Mouse (Mus musculus): ENCODE data around the gene Tmprss4.

Gene Tmprss4

DNA sequence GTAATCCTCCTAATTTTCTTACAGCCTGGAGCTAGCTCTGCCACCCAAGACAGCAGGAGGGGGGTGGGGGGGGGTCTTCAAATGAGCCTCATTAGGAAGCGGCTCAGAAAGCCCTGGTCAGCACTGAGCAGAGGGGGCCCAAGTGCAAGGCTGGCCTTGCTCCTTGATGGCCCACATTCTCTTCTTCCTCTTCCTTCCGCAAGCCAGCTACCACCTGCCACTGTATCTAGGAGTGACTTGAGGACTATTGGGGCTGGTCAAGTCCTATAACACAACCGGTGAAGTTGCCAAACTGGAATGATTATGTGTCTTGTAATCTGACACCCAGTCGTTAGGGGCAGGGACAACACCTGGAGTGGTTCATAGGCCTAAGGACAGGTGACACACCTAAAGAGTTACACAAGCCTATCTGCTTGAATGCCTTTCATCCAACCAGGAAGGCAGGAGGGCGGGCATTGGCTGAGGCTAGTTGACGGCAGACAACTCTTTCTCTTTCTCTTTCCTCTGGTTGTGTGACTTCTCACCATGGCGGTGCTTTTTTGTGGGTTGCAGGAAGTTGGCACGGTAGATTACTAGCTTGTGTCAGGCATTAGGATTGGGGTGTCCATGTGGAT, at the start of gene Tmprss4:
Tmprss4 (minus strand) TSS at position 296 of the 614 bp plus-strand sequence.
- no peak for DNase-seq (ENCODE audit: inconsistent ontology term)

DNA sequence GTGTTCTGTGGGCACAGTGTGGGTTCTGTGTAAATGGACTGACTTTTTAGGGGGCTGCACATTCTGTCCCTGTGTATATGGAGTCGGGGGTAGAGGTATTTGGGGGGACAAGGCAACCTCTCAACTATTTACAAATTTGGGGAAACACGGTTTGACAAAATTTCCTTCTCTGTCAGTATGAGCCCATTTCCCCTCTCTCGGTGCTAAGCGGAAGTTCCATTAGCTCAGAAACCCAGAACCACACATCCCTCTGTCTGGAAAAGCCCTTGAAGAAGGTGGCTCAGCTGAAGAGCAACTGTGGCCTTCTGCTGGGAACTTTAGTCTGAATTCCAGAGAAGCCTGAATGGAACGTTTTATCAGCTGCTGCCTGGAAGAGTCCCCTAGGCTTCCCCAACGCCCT, 48.5 kb upstream of the Tmprss4 start:
- DNase-seq (ENCODE audit: inconsistent ontology term) = no peak

DNA sequence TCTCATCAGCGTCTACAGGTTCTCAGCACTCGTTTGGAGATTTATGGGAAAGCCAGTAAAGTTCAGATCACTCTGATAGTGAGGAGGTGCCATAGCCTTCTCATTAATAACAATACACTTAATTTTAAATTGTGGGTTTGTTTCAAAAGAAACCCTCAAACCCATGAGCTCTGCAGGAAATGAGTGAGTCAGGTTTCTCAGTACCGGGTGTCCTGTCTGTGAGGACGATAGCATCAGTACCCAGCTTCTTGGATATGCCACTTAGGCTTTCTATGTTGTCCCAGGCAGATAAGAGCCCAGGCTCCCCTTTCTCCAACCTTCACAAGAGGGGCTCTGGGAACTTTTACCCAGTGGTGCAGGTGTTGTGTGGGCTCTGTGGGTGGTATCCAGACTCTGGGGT, 48.1 kb upstream of the Tmprss4 start:
- no peak for DNase-seq (ENCODE audit: inconsistent ontology term)

GRCm38 (mm10) chr9:45251281-45251680, 47.4 kb upstream of the Tmprss4 start:
- no peak for DNase-seq (ENCODE audit: inconsistent ontology term)

GRCm38 (mm10) chr9:45250306-45250705, 46.4 kb upstream of the Tmprss4 start:
- DNase-seq (ENCODE audit: inconsistent ontology term) = no peak

GRCm38 (mm10) chr9:45247536-45247935, 43.6 kb upstream of the Tmprss4 start:
- DNase-seq (ENCODE audit: inconsistent ontology term) = no peak

DNA sequence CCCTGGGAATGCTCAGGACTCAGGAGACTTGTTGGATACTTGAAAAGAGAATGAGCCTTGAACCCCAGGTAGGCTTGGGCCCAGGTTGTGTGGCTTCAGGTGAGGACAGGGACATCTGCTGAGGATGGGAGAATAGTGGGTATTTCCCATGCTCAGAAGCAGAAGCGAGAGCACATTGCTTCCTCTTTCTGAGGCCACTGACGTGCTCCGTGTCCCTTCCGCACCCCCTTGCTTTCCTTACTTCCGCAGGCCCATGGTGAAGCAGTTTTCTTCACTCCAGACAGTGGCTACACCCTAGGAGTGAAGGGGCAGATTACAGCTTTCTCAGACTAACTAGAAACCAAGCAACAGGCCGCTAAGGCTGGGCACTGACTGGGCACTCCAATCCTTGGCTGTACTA, 42.2 kb upstream of the Tmprss4 start:
- no peak for DNase-seq (ENCODE audit: inconsistent ontology term)

DNA sequence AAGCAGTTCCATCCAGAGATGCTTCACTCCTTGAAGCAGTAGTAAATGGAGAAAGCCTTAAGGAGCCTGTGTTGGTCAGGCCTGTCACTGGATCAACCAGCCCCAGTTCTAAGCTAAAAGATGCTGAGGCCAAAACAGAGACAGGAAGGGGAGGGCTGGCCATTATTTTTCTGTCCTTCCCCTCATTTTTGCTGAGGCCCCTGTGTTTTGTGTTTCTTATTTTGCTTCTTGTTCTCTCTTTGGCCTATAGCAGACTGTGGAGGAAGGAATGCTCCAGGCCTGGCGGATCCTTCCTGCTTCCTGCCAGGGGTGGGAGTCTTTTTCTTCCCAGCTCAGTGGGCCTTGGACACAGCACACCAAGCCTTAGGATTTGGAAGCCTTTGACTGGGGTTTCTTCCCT, 41.5 kb upstream of the Tmprss4 start:
- DNase-seq (ENCODE audit: inconsistent ontology term) = no peak

- DNase-seq (ENCODE audit: inconsistent ontology term) = no peak
Measured at GRCm38 (mm10) chr9:45241397-45241796, 37.5 kb upstream of the Tmprss4 start.

DNA sequence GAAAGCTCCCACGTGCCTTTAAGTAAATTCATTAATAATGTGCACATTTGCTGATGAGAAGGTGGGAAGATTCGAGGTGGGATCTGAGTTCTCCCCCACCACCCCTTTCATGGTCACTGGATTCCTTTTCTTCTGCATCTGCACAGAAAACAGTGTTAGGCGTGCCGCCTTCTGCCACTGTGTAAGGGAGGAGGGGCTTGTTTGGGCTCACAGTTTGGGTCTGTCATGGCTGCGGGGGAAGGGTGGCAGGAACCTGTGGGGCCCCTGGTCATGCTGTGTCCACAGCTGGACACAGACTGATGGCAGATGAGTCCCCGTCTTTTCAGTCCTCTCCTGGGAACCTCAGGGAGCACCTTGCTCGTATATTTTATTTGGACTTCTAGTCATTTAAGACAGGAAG, 32.9 kb upstream of the Tmprss4 start:
- no peak for DNase-seq (ENCODE audit: inconsistent ontology term)

DNA sequence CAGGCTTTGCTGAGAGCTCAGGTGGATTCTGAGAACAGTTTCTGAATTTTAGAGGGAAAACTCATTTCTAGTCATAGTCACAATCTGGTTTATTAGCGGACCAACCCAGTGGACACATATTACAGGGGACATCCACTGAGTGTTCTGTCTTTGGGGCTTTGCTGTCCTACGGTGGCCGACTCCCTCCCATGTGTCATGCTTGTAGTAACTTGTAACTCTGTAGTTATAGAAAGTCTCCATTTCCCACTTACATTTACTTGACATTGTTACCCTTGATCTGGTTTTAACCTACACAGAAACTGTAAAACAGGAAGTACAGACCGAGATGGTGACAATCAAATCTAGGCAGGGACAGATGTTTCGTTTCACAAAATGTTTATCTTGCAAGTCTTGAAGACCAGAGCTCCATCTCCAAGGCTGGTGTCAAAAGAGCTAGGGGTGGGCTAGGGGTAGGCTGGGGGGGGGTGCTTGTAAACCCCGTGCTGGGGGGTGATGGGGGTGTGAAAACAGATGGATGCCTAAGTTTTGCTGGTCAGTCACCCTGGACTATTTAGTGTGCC, 31.9 kb upstream of the Tmprss4 start:
- no peak for DNase-seq (ENCODE audit: inconsistent ontology term)

DNA sequence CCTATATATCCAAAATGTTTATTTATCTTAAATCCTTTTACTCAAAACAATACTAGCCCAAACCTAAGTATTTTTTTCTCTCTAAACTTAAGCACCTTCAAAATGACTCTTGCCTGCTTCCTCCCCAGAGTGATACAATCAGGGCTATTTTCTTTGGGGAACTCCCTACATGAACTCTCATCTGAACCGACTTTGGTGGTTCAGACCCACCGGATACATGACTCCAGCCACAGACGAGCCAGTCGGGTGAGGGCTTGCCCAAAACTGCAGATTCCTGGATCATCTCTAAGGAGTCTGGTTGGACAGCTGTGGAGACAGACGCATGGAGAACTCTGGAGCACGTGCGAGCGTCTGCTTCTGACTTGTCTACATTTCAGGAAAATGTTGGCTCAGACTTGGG, 25.5 kb upstream of the Tmprss4 start:
- no peak for DNase-seq (ENCODE audit: inconsistent ontology term)

DNA sequence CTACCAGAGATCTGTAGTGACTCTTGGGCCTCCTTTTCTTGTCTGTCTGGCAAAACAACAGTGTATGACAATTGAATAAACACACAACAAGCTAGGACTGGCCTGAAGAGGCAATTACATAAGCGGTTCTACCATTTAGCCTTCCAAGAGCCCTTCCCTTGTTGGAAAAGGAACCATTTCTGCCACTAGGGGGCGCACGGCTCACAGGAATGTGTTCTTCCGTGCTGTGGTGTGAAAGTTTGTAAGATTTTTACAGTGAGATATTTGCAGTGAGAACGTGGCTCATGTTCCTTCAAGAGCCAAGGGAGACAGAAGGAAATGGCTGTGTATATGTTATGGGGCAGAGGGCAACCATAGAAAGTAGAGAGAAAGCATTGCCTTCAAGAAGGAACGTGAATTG, 17.7 kb upstream of the Tmprss4 start:
- DNase-seq (ENCODE audit: inconsistent ontology term) = peak; percentile 80

DNA sequence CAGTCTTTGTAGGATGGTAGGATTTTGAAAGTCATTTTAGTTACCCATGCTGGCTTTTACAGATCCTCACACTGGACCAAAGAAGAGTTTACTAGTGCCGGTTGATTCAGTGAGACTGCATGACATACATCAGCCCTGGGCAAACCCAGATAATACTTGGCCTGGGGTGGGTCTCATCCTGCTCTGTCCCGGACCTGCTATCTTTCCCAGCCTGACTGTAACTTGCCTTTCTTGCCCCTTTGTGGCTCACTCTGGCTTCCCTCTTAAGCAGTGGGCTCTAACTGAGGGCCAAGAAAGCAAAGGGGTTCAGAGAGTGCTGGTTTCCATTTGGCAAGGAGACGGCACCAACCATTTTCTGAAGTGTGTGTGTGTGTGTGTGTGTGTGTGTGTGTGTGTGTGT, 15.8 kb upstream of the Tmprss4 start:
- no peak for DNase-seq (ENCODE audit: inconsistent ontology term)

DNA sequence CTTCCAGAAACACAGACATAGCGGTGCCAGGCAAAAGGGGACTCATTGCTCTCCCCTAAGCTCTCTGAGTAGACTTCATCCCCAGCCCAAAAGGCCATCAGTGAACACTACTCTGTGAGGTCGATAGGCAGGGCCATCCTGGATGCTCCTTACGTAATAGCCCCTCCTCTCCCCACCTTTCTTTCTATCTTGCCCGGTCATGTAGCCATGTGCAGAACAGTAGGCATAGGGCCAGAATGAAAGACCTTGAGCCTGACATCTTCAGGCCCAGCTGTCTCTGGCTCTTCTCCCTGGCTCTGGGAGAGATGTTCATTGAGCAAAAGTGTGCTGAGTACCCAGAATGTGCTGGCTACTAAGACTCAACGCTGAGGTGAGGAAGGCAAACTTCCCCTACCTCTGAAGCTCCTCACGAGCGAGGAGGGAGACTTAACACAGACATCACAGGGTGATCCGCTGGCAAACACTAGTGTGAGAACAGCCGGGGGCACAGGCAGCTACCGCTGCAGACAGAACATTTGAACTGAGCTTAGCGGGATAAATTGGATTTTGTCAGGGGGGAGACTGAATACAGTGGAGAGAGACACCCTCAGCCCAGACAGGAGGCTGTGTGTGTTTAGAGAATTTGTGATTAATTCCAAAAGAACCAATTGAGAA, 11.8 kb upstream of the Tmprss4 start:
- no peak for DNase-seq (ENCODE audit: inconsistent ontology term)

GRCm38 (mm10) chr9:45212001-45212400, 8.1 kb upstream of the Tmprss4 start:
- DNase-seq (ENCODE audit: inconsistent ontology term) = no peak

GRCm38 (mm10) chr9:45207015-45207743, 3.3 kb upstream of the Tmprss4 start:
- DNase-seq (ENCODE audit: inconsistent ontology term) = no peak

- no peak for DNase-seq (ENCODE audit: inconsistent ontology term)
Measured at GRCm38 (mm10) chr9:45206121-45206520, 2.2 kb upstream of the Tmprss4 start.

DNA sequence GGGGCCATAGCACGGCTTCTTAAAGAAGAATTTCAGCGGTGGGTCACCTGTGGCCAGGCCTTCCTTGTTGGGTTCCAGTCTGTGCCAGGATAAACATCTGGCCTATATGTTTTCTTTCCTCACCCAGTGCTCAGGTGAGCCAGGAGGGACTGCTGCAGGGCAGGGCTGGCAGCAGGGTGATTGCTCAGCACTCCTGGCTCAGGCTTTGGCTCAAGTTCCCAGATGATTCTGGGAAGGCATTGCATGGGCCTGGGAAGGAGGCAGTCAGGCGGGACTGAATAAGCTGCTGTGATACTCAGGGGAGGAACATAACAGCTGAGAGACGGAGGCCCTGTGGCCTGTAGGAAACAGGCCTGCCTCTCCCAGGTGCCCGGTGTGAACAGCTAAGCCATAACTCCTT, 1.3 kb upstream of the Tmprss4 start:
- DNase-seq (ENCODE audit: inconsistent ontology term) = no peak

- DNase-seq (ENCODE audit: inconsistent ontology term) = no peak
Measured at GRCm38 (mm10) chr9:45202021-45202798, 1.7 kb downstream of the Tmprss4 start.

- no peak for DNase-seq (ENCODE audit: inconsistent ontology term)
Measured at GRCm38 (mm10) chr9:45201319-45201947, 2.5 kb downstream of the Tmprss4 start.

DNA sequence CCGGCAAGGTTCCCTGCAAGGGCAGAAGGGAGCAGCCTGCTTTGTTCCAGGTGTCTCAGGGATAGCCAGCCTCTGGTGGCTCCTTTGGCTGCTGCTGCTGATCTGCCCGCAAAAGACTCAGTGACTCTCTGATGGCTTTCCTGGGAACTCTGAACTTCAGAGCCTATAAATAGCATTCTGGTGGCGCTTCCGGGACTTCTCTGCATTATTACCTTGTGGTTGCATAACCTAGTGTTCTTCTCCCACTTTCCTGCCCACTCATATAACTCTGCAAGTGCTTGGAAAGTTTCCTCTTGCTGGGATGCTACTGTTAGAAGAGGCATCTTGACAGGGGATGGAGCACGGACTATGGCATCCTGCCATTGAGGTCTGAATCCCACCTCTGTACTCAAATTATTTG, 6.3 kb downstream of the Tmprss4 start:
- DNase-seq (ENCODE audit: inconsistent ontology term) = no peak
